11 mouse cellular contexts compared by ENCODE assay signal in the genomic region with DNA sequence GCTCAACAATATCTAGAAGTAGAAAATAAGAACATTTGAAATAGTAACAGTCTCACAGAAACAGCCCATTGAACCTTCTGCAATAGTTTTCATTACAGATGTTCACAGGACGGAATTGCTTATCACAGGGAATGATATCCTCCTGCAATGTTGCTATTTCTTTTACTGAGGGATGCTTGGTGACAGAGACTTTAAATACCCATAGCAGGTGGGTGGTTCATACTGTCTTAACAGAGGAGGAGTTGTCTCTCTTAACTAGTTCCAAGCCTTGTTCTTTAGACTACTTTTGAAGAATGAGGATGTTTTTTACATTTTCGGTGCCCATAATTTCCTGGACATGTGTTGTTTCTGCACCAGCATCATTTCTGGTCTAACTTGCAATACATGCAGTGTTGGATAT.
"Had no signal": no experiment of that assay in that cellular context is flagged by ENCODE, and none has a peak within 500 bp of the region (broad histone marks: within the 10 kb centered on the region; RNA-seq: fewer than 3 reads in every experiment).

No protein-coding gene starts in this region.

- DNase-seq: right cerebral cortex, adult 18-20 months; right cerebral cortex, postnatal 14 days; right cerebral cortex, postnatal 25 days; right cerebral cortex, postnatal 4 days; spleen, adult 18-20 months; thymus, adult 18-20 months; thymus, adult 2 months; thymus, postnatal 14 days; thymus, postnatal 25 days; thymus, postnatal 36 days; thymus, postnatal 4 days had no signal
